Mouse (Mus musculus): ENCODE data around the gene Tmc1.
A peak's percentile ranks its signal among the peaks of the same experiment; 100 is the strongest.

The Tmc1 gene

DNA sequence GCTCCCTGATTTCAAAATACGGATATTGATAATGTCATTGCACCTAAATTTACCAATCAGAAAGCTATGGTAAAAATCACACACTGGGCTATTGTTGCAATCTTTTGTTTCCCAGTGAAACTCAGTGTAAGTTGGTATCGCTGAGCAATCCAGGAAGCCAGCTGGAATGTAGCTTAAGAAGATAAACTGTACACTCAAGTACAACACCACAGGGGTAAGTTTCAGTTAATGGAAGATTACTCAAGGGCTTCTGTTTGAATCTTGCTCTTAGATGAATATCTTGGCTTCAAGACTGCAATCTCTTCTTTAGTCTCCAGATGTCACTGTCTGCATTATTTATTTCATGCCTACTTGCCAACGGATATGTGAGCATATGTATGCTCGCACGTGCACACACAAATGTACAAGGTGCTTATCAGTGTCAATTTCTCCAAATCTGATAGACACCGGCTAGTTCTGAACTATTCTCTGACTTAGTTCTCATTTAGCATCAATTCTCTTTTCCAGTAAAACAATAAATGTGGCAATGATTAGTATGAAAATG lies 156.4 kb downstream of the Tmc1 start:
- peak; percentile 14 for DNase-seq (ENCODE audit: inconsistent ontology term)

DNA sequence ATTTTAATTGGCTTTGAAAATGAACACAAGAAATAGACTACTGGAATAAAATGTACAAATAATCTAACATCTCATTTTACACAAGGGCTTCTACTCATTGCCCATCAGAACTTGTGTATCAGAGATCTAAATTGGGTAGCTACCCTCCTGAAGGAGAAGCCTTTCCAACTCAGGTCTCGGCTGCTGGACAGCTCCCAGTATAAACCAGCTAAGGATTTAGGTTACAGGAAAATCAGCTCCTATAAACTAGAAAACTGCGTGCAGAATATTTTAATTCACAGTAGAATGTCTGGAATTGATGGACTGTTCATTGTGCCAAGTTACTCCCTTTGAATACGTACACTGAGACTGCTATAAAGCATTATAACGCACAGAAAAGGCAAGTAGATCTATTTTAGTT lies 158.0 kb downstream of the Tmc1 start:
- DNase-seq (ENCODE audit: inconsistent ontology term): no peak

- DNase-seq (ENCODE audit: inconsistent ontology term): no peak
Measured at GRCm38 (mm10) chr19:20794999-20795398, 159.0 kb downstream of the Tmc1 start.

DNA sequence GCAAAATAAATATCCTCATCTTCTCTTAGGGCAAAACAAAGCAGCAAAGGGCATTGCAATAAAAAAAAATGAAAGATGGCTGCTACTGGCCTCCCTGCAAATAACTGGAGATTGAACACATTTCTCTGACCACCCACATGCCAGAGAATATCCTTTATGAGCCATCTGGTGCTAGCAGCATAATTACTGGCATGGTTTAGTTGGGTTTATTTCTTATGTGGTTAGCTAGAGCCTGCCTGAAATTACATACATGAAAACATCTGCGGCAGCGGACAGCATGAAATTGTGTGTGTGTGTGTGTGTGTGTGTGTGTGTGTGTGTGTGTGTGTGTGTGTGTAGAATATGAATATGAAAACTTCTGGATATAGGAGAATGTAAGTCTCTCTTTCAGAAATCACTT lies 161.2 kb downstream of the Tmc1 start:
- DNase-seq (ENCODE audit: inconsistent ontology term): no peak

- DNase-seq (ENCODE audit: inconsistent ontology term): no peak
Measured at GRCm38 (mm10) chr19:20787289-20787688, 166.7 kb downstream of the Tmc1 start.

- DNase-seq (ENCODE audit: inconsistent ontology term): peak; percentile 53
Measured at GRCm38 (mm10) chr19:20775681-20776080, 178.3 kb downstream of the Tmc1 start.

DNA sequence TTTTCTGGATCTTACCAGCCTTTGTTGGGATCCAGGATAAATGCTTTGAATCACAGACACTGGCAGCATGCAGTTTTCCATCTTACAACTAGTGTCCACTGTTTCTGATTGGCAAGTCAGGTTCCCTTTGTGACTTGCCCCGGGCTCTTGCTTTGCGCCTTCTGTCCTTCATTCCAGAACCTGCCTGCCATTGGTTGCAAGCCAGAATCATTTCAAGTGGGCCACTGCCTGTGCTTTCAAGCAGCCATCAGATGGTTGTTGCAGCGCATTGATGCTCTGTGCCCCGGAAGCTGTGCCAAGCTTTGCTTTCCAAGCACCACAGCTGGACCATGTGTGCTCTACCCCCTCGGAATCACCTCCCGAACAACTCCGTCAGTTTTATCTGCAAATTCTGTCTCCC lies 180.1 kb downstream of the Tmc1 start:
- DNase-seq (ENCODE audit: inconsistent ontology term): no peak

DNA sequence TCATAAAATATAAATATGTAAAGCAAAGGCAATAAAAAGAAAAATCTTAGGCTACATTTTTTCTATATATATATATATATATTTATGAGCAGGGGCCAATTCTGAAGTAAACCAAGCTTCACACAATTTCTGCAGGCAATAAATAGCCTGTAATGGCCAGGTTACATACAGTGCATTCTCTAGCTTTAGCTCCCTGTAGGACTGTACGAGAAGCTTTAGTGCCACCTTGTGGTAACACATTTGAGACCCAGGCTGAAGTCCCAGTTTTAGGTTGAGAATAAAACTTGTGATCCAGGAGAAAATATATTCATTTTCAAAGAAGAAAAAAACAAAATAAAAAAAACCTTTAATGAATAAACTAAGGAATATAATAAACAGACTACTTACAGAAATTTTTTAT lies 189.8 kb downstream of the Tmc1 start:
- peak; percentile 9 for DNase-seq (ENCODE audit: inconsistent ontology term)

GRCm38 (mm10) chr19:20761675-20762426 lies 192.2 kb downstream of the Tmc1 start:
- DNase-seq (ENCODE audit: inconsistent ontology term): no peak

DNA sequence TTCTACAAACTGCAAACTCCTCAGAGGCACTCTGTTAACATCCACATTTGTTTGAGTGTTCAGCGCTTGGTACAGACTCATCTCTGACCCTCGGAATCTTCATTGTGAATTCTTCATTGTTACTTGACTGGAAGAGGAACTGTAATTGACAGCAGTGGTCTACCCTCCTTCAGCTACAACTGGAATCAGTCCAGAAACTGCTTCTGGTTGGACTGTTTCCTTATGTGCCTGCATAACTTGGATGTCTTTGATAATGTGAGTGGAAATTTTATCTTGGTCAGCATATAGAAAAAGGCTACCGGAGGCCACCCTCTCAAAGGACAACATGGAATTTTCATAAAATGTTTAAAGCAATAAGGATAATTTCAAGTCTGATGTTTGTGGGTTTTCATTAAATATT lies 192.9 kb downstream of the Tmc1 start:
- peak; percentile 60 for DNase-seq (ENCODE audit: inconsistent ontology term)

GRCm38 (mm10) chr19:20744630-20745029 lies 209.4 kb downstream of the Tmc1 start:
- no peak for DNase-seq (ENCODE audit: inconsistent ontology term)

All from Muller cell, postnatal 12 days (primary cell).